Mouse (Mus musculus): ENCODE measurements around the gene Tns4.

DNA sequence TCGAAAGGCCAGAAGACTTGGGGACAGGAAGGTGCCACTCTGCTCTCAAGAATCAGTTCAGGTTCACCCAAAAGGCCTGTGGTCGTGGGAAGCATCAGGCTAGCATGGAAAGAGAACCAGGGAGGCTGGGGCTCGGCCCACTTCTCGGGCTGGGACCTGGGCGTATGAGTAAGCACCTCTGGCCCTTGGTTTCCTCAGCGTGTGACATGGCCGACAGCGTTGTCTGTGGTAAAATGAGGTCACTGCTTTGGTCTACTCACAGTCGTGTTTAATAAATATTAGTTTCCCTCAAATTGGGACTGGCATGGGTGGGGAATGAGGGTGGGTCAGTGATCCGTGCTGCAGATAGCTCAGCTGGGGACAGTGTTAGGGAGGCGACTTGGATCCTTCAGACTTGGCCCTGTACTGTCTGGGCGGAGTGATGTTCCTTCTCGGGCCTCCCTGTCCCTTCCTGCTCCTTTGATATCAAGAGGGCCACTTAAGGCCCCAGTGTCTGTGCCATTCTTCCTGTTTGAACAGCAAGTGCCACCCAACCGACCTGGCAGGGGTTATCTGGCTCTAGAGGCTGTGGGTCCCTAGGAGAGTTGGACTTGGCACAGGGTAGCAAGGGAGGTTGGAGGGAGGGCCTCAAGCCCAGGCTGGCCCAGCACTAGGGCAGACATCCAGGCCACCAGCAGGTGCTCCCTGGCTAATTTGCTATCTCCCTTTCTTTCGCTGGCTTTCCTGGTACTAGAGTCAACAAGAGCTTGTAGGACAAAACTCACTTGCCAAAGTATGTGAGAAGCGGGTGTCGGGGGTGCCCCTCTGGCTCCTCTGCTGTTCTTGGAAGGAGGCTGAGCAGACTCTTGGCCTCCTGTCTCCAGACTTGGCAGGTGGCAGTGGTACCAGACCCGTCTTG lies 38.9 kb upstream of the Tns4 start:
- TF ChIP-seq EP300 (IDR thresholded peaks at IDR 0.05; ENCODE audit: low read depth) (no peak), CTCF (IDR thresholded peaks at IDR 0.05; ENCODE audit: low read depth) (no peak)
